Mouse (Mus musculus) layer of hippocampus, adult 9-11 months (tissue): ENCODE data around the gene Ndufab1.
A peak's percentile ranks its signal among the peaks of the same experiment; 100 is the strongest.

Experiments used
- DNase-seq: peaks from one replicate; pipeline ENCODE4 v3.0.0; 2022

Gene Ndufab1

GRCm38 (mm10) chr7:122066945-122067516 lies 34.7 kb downstream of the Ndufab1 start, which contains the start of the genes Ubfd1 and Ears2:
Gene Ubfd1 (plus strand): TSS chr7:122067175.
Gene Ears2 (minus strand): TSS chr7:122067263.
- peak; percentile 97 for DNase-seq

- no peak for DNase-seq
Observed at GRCm38 (mm10) chr7:122066102-122066944, 35.4 kb downstream of the Ndufab1 start.

- no peak for DNase-seq
Observed at GRCm38 (mm10) chr7:122065656-122066055, 36.0 kb downstream of the Ndufab1 start.

- no peak for DNase-seq
Observed at GRCm38 (mm10) chr7:122056633-122057032, 45.1 kb downstream of the Ndufab1 start.

- no peak for DNase-seq
Observed at GRCm38 (mm10) chr7:122050834-122051233, 50.9 kb downstream of the Ndufab1 start.

- DNase-seq: no peak
Observed at GRCm38 (mm10) chr7:122048191-122048590, 53.5 kb downstream of the Ndufab1 start.

GRCm38 (mm10) chr7:122046813-122047212 lies 54.9 kb downstream of the Ndufab1 start:
- DNase-seq: peak; percentile 20

GRCm38 (mm10) chr7:122045711-122046110 lies 56.0 kb downstream of the Ndufab1 start:
- no peak for DNase-seq

- DNase-seq: peak; percentile 15
Observed at GRCm38 (mm10) chr7:122045181-122045634, 56.5 kb downstream of the Ndufab1 start.

GRCm38 (mm10) chr7:122044106-122044505 lies 57.6 kb downstream of the Ndufab1 start:
- no peak for DNase-seq
